Mouse (Mus musculus): ENCODE results near the gene Fto. TPM values are rescaled to one million over a fixed set of nuclear protein-coding genes. Genes with fewer than 3 reads are reported as not detected.

Fto gene
- polyA plus RNA-seq, 1 experiment from 2014 or later, result 149 TPM

DNA sequence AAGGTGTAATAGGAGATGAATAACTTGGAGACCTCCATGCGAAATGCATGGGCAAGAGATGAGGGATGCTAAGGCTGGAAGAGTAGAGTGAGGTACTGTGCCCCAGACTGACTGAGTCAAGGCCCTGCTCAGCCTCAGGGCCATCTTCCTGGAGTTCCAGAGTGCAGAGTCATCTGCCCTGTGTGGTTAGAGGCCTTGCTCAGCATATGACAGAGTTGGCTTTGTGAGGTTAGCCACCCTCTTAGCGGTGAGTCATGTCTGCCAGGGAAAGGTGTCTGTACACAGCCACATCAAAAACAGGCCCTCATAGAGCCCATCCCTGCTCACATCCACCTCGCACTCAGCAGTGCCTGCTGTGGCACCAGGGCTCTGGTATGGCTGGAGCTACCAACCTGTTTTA lies 232.2 kb downstream of the Fto start:
- ATAC-seq (ENCODE audit: low FRiP score) (no peak), DNase-seq (ENCODE audit: low spot score) (no peak)
- no peaks in the 10 kb centered on the region for H3K36me3 ChIP-seq (replicated peaks; ENCODE audit: control insufficient read depth, insufficient read depth)
- H3K9me3 ChIP-seq (ENCODE audit: control insufficient read depth, low read length), result no peaks in the 10 kb centered on the region
- no peak overlapping the region for H3K27ac ChIP-seq
- H3K4me1 ChIP-seq (replicated peaks; ENCODE audit: control insufficient read depth, insufficient read depth, low read length), result 0 out of 2 replicates have a peak, but pooled peaks cover 3% of the 10 kb centered on the region
- no peak overlapping the region for H3K4me3 ChIP-seq (replicated peaks; ENCODE audit: low read length)
- 87% methylated on average over 3 of the region's 3 CpGs for WGBS
- no peaks in the 10 kb centered on the region for H3K27me3 ChIP-seq (ENCODE audit: control insufficient read depth, insufficient read depth, low read length)
- no peak overlapping the region for H3K4me2 ChIP-seq (replicated peaks)
- H3K9ac ChIP-seq, result no peak overlapping the region

- Histone ChIP-seq H3K27me3 (ENCODE audit: control insufficient read depth, insufficient read depth, low read length) (no peaks in the 10 kb centered on the region), H3K27ac (no peak overlapping the region), H3K4me3 (replicated peaks; ENCODE audit: low read length) (no peak overlapping the region), H3K4me2 (replicated peaks) (no peak overlapping the region), H3K9me3 (ENCODE audit: control insufficient read depth, low read length) (no peaks in the 10 kb centered on the region), H3K36me3 (replicated peaks; ENCODE audit: control insufficient read depth, insufficient read depth) (no peaks in the 10 kb centered on the region), H3K9ac (no peak overlapping the region), H3K4me1 (replicated peaks; ENCODE audit: control insufficient read depth, insufficient read depth, low read length) (peaks cover 11% of the 10 kb centered on the region; the same call in 1 of the 2 replicates)
- 43% methylated on average over 8 of the region's 8 CpGs for WGBS
- DNase-seq (ENCODE audit: low spot score) (no peak), ATAC-seq (ENCODE audit: low FRiP score) (no peak)
These were observed 233.3 kb downstream of the Fto start for GRCm38 (mm10) chr8:91546599-91546998.

DNA sequence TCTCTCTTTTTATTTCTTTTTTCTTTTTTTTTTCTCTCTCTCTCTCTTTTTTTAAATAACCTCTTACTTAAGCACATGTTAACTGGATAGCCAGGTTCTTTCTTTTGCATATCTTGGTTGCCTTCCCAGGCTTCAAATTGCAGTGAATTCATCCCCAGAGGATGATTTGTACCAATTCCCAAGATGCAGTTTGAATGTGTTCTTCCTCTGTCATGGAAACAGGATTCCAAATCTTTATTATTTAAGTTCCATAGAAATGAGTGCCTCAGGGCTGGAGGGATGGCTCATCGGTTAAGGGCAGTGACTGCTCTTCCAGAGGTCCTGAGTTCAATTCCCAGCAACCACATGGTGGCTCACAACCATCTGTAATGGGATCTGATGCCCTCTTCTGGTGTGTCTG lies 236.8 kb downstream of the Fto start:
- Histone ChIP-seq H3K9ac (no peak overlapping the region), H3K4me2 (replicated peaks) (no peak overlapping the region), H3K27ac (no peak overlapping the region), H3K27me3 (ENCODE audit: control insufficient read depth, insufficient read depth, low read length) (no peaks in the 10 kb centered on the region), H3K4me1 (replicated peaks; ENCODE audit: control insufficient read depth, insufficient read depth, low read length) (peaks cover 34% of the 10 kb centered on the region), H3K4me3 (replicated peaks; ENCODE audit: low read length) (no peak overlapping the region), H3K9me3 (ENCODE audit: control insufficient read depth, low read length) (no peaks in the 10 kb centered on the region), H3K36me3 (replicated peaks; ENCODE audit: control insufficient read depth, insufficient read depth) (no peaks in the 10 kb centered on the region)
- 79% methylated on average over 1 of the region's 1 CpGs for WGBS
- ATAC-seq (ENCODE audit: low FRiP score) (no peak), DNase-seq (ENCODE audit: low spot score) (no peak)

DNA sequence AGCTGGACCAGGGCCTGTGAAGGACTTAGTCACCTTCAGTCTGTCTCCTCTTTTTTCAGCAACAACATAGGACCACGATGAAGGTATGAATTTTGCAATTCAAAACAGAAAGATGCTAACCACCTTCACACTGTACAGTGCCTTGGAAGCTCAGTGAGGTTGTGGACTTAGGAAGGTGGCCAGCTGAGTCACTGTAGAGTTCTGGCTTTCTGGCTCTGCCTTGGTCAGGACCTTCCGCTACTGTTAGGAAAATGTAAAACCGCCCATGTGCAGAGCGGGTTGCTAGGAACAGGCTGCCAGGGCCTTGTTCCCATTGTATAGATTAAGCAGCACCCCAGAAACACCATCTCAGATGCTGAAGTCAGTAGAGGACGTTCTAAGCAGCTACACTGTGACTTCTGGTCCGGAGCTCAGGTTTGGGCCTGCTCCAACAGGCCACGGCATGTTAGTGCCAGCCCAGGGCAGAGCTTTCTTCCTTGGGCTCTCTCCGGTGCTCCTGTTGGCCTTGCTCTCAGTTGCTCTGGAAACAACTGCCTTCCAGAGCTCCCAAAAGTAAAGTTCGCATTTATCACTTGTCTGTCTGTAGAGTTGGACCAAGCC lies 237.9 kb downstream of the Fto start:
- WGBS, result 63% methylated on average over 9 of the region's 9 CpGs
- no peaks in the 10 kb centered on the region for H3K27me3 ChIP-seq (ENCODE audit: control insufficient read depth, insufficient read depth, low read length)
- H3K4me2 ChIP-seq (replicated peaks), result no peak overlapping the region
- no peak overlapping the region for H3K9ac ChIP-seq
- DNase-seq (ENCODE audit: low spot score), result no peak
- H3K4me1 ChIP-seq (replicated peaks; ENCODE audit: control insufficient read depth, insufficient read depth, low read length), result peaks cover 34% of the 10 kb centered on the region
- H3K9me3 ChIP-seq (ENCODE audit: control insufficient read depth, low read length), result no peaks in the 10 kb centered on the region
- no peak overlapping the region for H3K4me3 ChIP-seq (replicated peaks; ENCODE audit: low read length)
- peak overlapping the region; percentile 52 for H3K27ac ChIP-seq
- ATAC-seq (ENCODE audit: low FRiP score), result no peak; the same call in 1 of the 2 replicates
- H3K36me3 ChIP-seq (replicated peaks; ENCODE audit: control insufficient read depth, insufficient read depth), result no peaks in the 10 kb centered on the region

DNA sequence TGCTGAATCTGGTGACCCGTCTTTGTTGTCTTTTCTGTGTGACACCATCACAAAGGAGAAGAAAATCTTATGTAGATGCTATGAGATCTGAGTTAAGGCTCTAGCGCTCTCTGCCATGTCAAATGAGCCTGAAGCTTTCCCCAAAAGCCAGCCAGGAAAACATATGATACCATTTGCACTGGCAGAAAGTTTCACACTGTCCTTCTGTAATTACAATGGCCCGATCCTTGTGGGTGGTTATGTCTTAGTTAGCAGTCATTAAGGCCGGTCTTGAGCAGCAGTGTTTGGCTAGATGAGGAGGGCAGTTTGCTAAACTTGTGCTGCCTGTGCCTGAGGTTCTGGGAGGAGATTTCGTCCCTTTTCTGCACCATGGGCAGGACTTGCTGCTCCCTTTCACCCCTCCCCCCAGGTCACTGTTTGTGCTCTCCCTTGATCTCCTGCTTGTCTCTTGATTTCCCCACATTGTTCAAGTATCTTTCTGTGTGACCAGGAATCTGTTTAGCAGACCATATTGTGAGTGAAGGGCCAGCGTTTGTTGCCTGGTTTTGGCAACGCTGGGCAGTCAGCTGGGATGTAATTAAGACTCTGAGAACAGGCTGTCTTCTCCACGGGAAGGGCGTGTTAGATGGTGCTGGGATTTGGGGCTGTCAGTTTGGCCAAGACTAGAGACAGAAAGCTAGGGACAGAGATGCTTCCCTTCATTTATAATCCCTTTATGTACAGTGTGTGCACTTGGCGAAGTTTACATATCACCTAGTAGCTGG lies 238.6 kb downstream of the Fto start:
- WGBS, result 25% methylated on average over 10 of the region's 10 CpGs
- H3K27ac ChIP-seq, result peak overlapping the region; percentile 52
- no peak overlapping the region for H3K9ac ChIP-seq
- no peak overlapping the region for H3K4me2 ChIP-seq (replicated peaks)
- peaks cover 31% of the 10 kb centered on the region for H3K4me1 ChIP-seq (replicated peaks; ENCODE audit: control insufficient read depth, insufficient read depth, low read length)
- no peaks in the 10 kb centered on the region for H3K27me3 ChIP-seq (ENCODE audit: control insufficient read depth, insufficient read depth, low read length)
- DNase-seq (ENCODE audit: low spot score) (peak; percentile 55), ATAC-seq (ENCODE audit: low FRiP score) (peak; percentile 43; the same call in 1 of the 2 replicates)
- H3K36me3 ChIP-seq (replicated peaks; ENCODE audit: control insufficient read depth, insufficient read depth), result no peaks in the 10 kb centered on the region
- no peak overlapping the region for H3K4me3 ChIP-seq (replicated peaks; ENCODE audit: low read length)
- H3K9me3 ChIP-seq (ENCODE audit: control insufficient read depth, low read length), result no peaks in the 10 kb centered on the region

GRCm38 (mm10) chr8:91552635-91553034 lies 239.3 kb downstream of the Fto start:
- WGBS, result 68% methylated on average over 11 of the region's 11 CpGs
- H3K9me3 ChIP-seq (ENCODE audit: control insufficient read depth, low read length), result no peaks in the 10 kb centered on the region
- H3K4me2 ChIP-seq (replicated peaks), result no peak overlapping the region
- no peaks in the 10 kb centered on the region for H3K27me3 ChIP-seq (ENCODE audit: control insufficient read depth, insufficient read depth, low read length)
- H3K27ac ChIP-seq, result 0 out of 2 replicates have a peak overlapping the region, but pooled peaks have one; percentile 52
- no peaks in the 10 kb centered on the region for H3K36me3 ChIP-seq (replicated peaks; ENCODE audit: control insufficient read depth, insufficient read depth)
- DNase-seq (ENCODE audit: low spot score) (no peak), ATAC-seq (ENCODE audit: low FRiP score) (no peak)
- H3K4me1 ChIP-seq (replicated peaks; ENCODE audit: control insufficient read depth, insufficient read depth, low read length), result peaks cover 31% of the 10 kb centered on the region
- H3K4me3 ChIP-seq (replicated peaks; ENCODE audit: low read length), result no peak overlapping the region
- H3K9ac ChIP-seq, result no peak overlapping the region

- WGBS, result 62% methylated on average over 5 of the region's 5 CpGs
- no peak for ATAC-seq (ENCODE audit: low FRiP score)
- Histone ChIP-seq H3K27ac (no peak overlapping the region), H3K4me3 (replicated peaks; ENCODE audit: low read length) (no peak overlapping the region), H3K27me3 (ENCODE audit: control insufficient read depth, insufficient read depth, low read length) (no peaks in the 10 kb centered on the region), H3K36me3 (replicated peaks; ENCODE audit: control insufficient read depth, insufficient read depth) (no peaks in the 10 kb centered on the region), H3K4me1 (replicated peaks; ENCODE audit: control insufficient read depth, insufficient read depth, low read length) (peaks cover 31% of the 10 kb centered on the region), H3K9me3 (ENCODE audit: control insufficient read depth, low read length) (no peaks in the 10 kb centered on the region), H3K4me2 (replicated peaks) (no peak overlapping the region), H3K9ac (no peak overlapping the region)
- no peak for DNase-seq (ENCODE audit: low spot score)
These were observed 240.1 kb downstream of the Fto start for GRCm38 (mm10) chr8:91553387-91553786.

- Histone ChIP-seq H3K27ac (no peak overlapping the region), H3K27me3 (ENCODE audit: control insufficient read depth, insufficient read depth, low read length) (no peaks in the 10 kb centered on the region), H3K4me3 (replicated peaks; ENCODE audit: low read length) (no peak overlapping the region), H3K4me1 (replicated peaks; ENCODE audit: control insufficient read depth, insufficient read depth, low read length) (peaks cover 19% of the 10 kb centered on the region), H3K9ac (no peak overlapping the region), H3K36me3 (replicated peaks; ENCODE audit: control insufficient read depth, insufficient read depth) (no peaks in the 10 kb centered on the region), H3K9me3 (ENCODE audit: control insufficient read depth, low read length) (no peaks in the 10 kb centered on the region), H3K4me2 (replicated peaks) (no peak overlapping the region)
- WGBS, result 71% methylated on average over 5 of the region's 5 CpGs
- DNase-seq (ENCODE audit: low spot score) (no peak), ATAC-seq (ENCODE audit: low FRiP score) (no peak)
These were observed 243.8 kb downstream of the Fto start for GRCm38 (mm10) chr8:91557041-91557587.

DNA sequence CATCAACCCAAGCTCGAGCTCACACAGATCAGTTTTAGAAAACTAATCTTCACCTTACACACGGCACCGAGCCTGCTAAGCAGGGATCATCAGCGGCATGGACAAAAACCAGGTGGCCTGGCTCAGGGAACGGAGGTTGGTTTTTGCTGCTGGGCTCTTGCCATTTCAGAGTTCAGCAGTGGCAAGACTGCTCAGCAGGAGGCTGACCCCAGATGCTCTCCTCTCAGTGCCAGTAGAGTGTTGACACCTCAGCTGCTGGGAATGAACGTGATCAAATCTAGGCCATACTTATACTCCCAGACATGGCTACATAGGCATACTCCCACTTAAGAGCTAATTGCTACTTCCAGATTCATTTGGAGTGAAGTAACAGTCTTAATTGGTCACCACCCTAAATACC lies 245.1 kb downstream of the Fto start:
- 80% methylated on average over 6 of the region's 6 CpGs for WGBS
- Histone ChIP-seq H3K36me3 (replicated peaks; ENCODE audit: control insufficient read depth, insufficient read depth) (no peaks in the 10 kb centered on the region), H3K9ac (no peak overlapping the region), H3K27ac (no peak overlapping the region), H3K9me3 (ENCODE audit: control insufficient read depth, low read length) (no peaks in the 10 kb centered on the region), H3K4me1 (replicated peaks; ENCODE audit: control insufficient read depth, insufficient read depth, low read length) (peaks cover 6% of the 10 kb centered on the region), H3K4me2 (replicated peaks) (no peak overlapping the region), H3K4me3 (replicated peaks; ENCODE audit: low read length) (no peak overlapping the region), H3K27me3 (ENCODE audit: control insufficient read depth, insufficient read depth, low read length) (no peaks in the 10 kb centered on the region)
- no peak for ATAC-seq (ENCODE audit: low FRiP score)
- DNase-seq (ENCODE audit: low spot score), result no peak

All from hindbrain, embryonic 14.5 days (tissue).